Mouse (Mus musculus) midbrain, postnatal 0 days (tissue): ENCODE data around the gene Alox5. TPM values are rescaled to one million over a fixed set of nuclear protein-coding genes. Genes with fewer than 3 reads are reported as not detected.
A peak's percentile ranks its signal among the peaks of the same experiment; 100 is the strongest.
"Not testable (repeated sequence)": the region's sequence is repeated elsewhere in the genome, so short reads cannot be mapped to it uniquely, and the experiment has no call there.

Experiments
- ATAC-seq: fragments of 200-750 bp; cut with Nextera tagmentation; 2 replicates; pipeline ENCODE4 v1.8.0; 2017; ENCODE audit warnings: moderate number of reproducible peaks, mild to moderate bottlenecking, moderate TSS enrichment, moderate library complexity; ENCODE audit not compliant: low FRiP score
- DNase-seq: peaks from one replicate; pipeline ENCODE4 v3.0.0-alpha.2; 2015; ENCODE audit warnings: low spot score
- H3K27ac ChIP-seq: fragments of 300-500 bp; sonication (generic); 2 replicates; pipeline ENCODE4 v1.5.1; 2014; ENCODE audit warnings: low read depth, mild to moderate bottlenecking, low read length, mixed read lengths
- H3K27me3 ChIP-seq: fragments of 300-500 bp; sonication (generic); 2 replicates; pipeline ENCODE4 v1.6.1; 2014; ENCODE audit warnings: low read length, control low read depth, mixed read lengths; ENCODE audit not compliant: insufficient read depth
- H3K36me3 ChIP-seq: fragments of 300-500 bp; sonication (generic); 2 replicates; pipeline ENCODE4 v1.6.1; 2014; ENCODE audit warnings: low read length, control low read depth, mixed read lengths; ENCODE audit not compliant: insufficient read depth
- H3K4me1 ChIP-seq: fragments of 300-500 bp; sonication (generic); 2 replicates; pipeline ENCODE4 v1.6.1; 2014; ENCODE audit warnings: mild to moderate bottlenecking, control low read depth, antibody characterized with exemption, low read length, mixed read lengths; ENCODE audit not compliant: insufficient read depth
- H3K4me2 ChIP-seq: fragments of 300-500 bp; sonication (generic); 2 replicates; pipeline ENCODE4 v1.6.1; 2014; ENCODE audit warnings: low read depth, mild to moderate bottlenecking, low read length, mixed read lengths; ENCODE audit not compliant: poor library complexity, severe bottlenecking
- H3K4me3 ChIP-seq: fragments of 300-500 bp; sonication (generic); 2 replicates; pipeline ENCODE4 v1.5.1; 2014; ENCODE audit warnings: low read depth, mild to moderate bottlenecking, low read length, moderate library complexity
- H3K9ac ChIP-seq: fragments of 300-500 bp; sonication (generic); replicated peaks from 2 replicates; pipeline ENCODE4 v1.6.1; 2014; ENCODE audit warnings: mild to moderate bottlenecking, low read length, moderate library complexity, mixed read lengths; ENCODE audit not compliant: poor library complexity, severe bottlenecking
- H3K9me3 ChIP-seq: fragments of 300-500 bp; sonication (generic); 2 replicates; pipeline ENCODE4 v1.6.1; 2016; ENCODE audit warnings: low read length, control low read depth
- CTCF ChIP-seq: IDR thresholded peaks from 2 replicates; pipeline ENCODE4 v1.5.1; 2016; ENCODE audit warnings: antibody characterized with exemption, mild to moderate bottlenecking
- WGBS: fragments of 180-500 bp; shearing (Covaris S2); extraction: QIAGEN DNeasy Blood & Tissue Kit; methylation state at CpG from one replicate; pipeline ENCODE4 v1.1.7; 2014; 5-methylcytosine and 5-hydroxymethylcytosine counted together
- polyA plus RNA-seq: library from polyadenylated mRNA; unstranded; fragments of >200 nt; fragmentation: Nextera tagmentation; extraction: Ambion mirVana; gene quantifications from 2 replicates; pipeline ENCODE4 v1.2.1, GENCODE M21; 2015
- total RNA-seq: library from RNA; depleted of rRNA; stranded (reverse); fragments of >200 nt; gene quantifications from 2 replicates; pipeline ENCODE4 v1.2.3, GENCODE M21; 2014; rRNA removed

Alox5 gene
- 0.57 and 1.6 TPM in 2 replicates for total RNA-seq
- 0.48 and 0.74 TPM in 2 replicates for polyA plus RNA-seq

DNA sequence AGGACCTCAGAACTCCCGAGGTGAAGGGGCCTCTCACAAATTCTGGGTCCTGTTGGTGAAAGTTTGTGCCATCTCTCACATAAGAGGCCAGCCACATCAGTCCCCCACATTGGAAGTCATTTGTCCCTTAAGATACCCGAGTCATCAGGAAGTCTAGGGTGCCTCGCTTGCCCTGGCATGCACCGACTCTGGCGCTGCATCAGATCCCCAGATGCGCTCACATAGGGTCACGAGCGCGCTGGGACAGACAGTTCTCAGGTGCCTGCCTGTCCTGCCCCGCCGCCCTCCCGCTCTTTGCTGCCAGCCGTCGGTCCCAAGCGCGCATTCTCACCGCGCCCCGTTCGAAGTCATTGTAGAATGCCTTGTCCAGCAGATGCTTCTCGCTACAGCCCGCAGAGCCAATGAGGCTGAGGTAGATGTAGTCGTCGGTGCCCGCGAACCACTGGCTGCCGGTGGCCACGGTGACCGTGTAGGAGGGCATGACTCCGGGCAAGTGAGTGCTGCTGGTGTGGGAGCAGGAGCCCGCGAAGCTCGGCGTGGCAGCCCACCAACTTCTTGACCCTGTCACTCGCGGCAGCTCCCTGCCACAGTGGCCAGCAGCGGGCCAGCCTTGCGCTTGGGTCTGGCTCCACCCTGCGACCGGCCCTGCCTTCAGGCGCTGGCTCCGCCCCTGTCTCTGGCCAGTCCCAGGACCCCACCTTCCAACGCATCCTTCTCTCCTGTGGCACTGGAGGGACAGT is at the start of gene Alox5:
Alox5 (minus strand) TSS at position 635 of the 740 bp plus-strand sequence.
- ATAC-seq (no peak), DNase-seq (no peak)
- H3K9ac ChIP-seq = 0 out of 2 replicates have a peak within 1 kb of the TSS, but pooled peaks have one; percentile 13

DNA sequence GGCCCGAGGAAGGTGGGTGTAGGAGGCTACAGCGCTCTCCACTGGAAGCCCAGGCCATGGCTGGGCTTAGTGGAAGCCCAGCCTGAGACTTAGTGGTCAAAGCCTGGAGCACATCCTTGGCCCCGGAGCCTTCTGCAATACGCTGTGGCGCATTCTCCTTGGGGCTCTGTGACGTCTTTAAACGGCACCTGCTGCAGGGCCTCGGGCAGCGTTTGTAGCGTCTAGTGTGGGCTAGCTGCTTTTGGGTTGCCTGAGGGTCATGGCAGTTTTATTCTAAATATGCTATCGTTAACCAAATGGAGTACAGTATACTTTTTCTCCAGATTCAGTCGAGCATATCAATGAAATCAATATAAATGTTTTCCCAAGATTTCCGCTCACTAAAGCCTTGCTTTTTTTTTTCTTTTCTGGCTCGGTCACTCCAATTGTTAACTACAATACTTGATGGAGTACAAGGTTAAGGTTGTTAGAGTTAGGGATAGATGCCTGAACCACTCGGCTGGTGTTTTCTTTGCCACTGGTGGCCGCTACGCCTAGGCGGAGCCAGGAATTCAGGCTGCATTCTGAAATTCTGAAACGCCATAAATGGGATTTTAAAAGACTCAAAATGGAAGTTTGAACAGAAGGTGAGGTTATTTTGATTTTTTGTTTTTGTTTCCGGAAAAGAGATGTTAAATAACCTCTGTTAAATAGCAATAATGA is 45.5 kb upstream of the Alox5 start, which contains the start of gene Olfr212:
Olfr212 (plus strand) TSS at position 215 of the 702 bp plus-strand sequence.
- 89% methylated on average over 19 of the region's 20 CpGs for WGBS
- not testable (repeated sequence) for H3K9ac ChIP-seq, ATAC-seq, H3K9me3 ChIP-seq, H3K27ac ChIP-seq, H3K4me3 ChIP-seq, H3K4me2 ChIP-seq, H3K36me3 ChIP-seq, H3K4me1 ChIP-seq, H3K27me3 ChIP-seq, DNase-seq

More for the DNA sequence above, at the start of gene Alox5:
- Histone ChIP-seq H3K9me3 (no peaks in the 10 kb centered on the region), H3K36me3 (no peaks in the 10 kb centered on the region), H3K27me3 (peaks cover 19% of the 10 kb centered on the region), H3K4me3 (peak within 1 kb of the TSS; percentile 34), H3K4me1 (peaks cover 5% of the 10 kb centered on the region; the same call in 1 of the 2 replicates), H3K4me2 (peak within 1 kb of the TSS; percentile 59), H3K27ac (no peak within 1 kb of the TSS)
- 4% methylated on average over 43 of the region's 43 CpGs for WGBS
- peak; percentile 4; the same call in 1 of the 2 replicates for TF ChIP-seq CTCF

DNA sequence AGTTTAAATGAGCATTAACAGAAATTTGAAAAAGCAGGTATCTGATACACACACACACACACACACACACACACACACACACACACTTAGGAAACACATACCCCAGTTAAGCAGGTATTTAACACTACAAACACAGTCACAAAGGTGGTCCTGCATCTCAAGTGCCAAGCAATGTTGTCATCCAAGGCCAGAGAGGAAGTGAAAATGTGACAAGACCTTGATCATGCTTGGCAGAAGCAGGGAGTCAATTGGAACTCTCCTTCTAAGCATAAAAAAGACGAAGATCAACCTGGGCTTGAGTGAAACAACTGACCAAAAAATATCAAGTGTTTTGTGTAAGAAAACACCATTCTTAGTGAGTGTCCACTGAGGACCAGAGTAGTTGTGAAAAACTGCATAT is 35.0 kb upstream of the Alox5 start:
- Histone ChIP-seq H3K36me3 (no peaks in the 10 kb centered on the region), H3K27me3 (no peaks in the 10 kb centered on the region), H3K27ac (no peak overlapping the region), H3K9me3 (no peaks in the 10 kb centered on the region), H3K4me1 (no peaks in the 10 kb centered on the region), H3K4me3 (no peak overlapping the region), H3K9ac (no peak overlapping the region), H3K4me2 (no peak overlapping the region)
- TF ChIP-seq CTCF = no peak
- ATAC-seq (no peak), DNase-seq (no peak)
- WGBS = 93% methylated on average over 1 of the region's 1 CpGs

DNA sequence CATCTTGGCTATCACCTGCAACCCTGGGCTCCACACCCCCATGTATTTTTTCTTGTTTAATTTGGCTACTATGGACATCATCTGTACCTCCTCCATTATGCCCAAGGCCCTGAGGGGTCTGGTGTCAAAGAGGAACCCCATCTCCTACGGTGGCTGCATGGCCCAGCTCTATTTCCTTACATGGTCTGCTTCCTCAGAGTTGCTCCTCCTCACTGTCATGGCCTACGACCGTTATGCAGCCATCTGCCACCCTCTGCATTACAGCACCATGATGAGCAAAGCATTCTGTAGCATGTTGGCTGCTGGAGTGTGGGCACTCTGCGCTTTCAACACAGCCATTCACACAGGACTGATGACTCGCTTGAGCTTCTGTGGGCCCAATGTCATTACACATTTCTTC is 32.8 kb upstream of the Alox5 start:
- WGBS = 89% methylated on average over 5 of the region's 5 CpGs
- no peaks in the 10 kb centered on the region for H3K27me3 ChIP-seq
- DNase-seq (no peak), ATAC-seq (no peak)
- no peaks in the 10 kb centered on the region for H3K36me3 ChIP-seq
- no peak overlapping the region for H3K9ac ChIP-seq
- no peak overlapping the region for H3K4me3 ChIP-seq
- H3K4me2 ChIP-seq = no peak overlapping the region
- no peaks in the 10 kb centered on the region for H3K4me1 ChIP-seq
- H3K27ac ChIP-seq = no peak overlapping the region
- no peak for TF ChIP-seq CTCF
- no peaks in the 10 kb centered on the region for H3K9me3 ChIP-seq

DNA sequence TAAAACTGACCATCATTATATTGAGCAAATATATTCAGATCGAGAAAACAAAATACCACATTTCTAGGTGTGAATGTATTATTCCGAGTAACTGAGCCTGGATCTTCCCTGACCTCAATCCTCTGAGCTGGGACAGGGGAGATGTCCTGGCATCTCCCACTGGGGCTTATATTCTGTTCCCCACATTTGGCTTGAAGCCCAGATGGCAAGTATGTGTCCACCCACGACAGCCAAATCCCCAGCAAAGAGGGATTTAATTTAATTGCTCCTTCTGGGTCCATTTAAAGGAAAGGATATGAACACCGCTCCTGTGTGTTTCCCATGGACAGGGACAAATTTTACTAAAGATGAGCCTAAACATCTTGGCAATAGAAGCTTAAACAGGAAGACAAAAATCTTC is 27.8 kb upstream of the Alox5 start, which contains the start of gene Olfr211:
Olfr211 (plus strand) TSS at position 301 of the 400 bp plus-strand sequence.
- H3K27ac ChIP-seq = no peak within 1 kb of the TSS
- H3K4me1 ChIP-seq = no peaks in the 10 kb centered on the region
- ATAC-seq (no peak), DNase-seq (peak; percentile 54)
- no peaks in the 10 kb centered on the region for H3K27me3 ChIP-seq
- H3K9me3 ChIP-seq = no peaks in the 10 kb centered on the region
- TF ChIP-seq CTCF = no peak
- no peak within 1 kb of the TSS for H3K9ac ChIP-seq
- 61% methylated on average over 4 of the region's 4 CpGs for WGBS
- H3K36me3 ChIP-seq = no peaks in the 10 kb centered on the region
- no peak within 1 kb of the TSS for H3K4me3 ChIP-seq
- no peak within 1 kb of the TSS for H3K4me2 ChIP-seq

DNA sequence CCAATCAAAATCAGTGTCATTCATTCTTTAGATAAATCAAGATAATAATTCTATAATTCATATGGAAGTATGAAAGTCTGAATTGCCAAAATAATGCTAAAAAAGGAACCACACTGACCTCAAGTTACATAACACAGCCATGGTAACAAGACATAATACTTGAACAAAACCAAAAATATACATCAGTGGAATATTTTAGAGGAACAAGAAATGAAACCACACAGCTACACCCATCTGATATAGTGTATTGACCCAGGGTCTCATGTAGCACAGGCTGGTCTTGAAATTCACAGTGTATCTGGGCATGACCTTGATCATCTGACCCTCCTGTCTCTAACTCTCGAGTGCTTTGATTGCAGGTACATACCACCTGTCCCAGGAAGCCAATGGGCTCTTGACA is 25.9 kb upstream of the Alox5 start:
- 68% methylated on average over 1 of the region's 1 CpGs for WGBS
- TF ChIP-seq CTCF = no peak
- Histone ChIP-seq H3K36me3 (no peaks in the 10 kb centered on the region), H3K4me3 (no peak overlapping the region), H3K4me1 (no peaks in the 10 kb centered on the region), H3K27me3 (no peaks in the 10 kb centered on the region), H3K9ac (no peak overlapping the region), H3K9me3 (no peaks in the 10 kb centered on the region), H3K4me2 (no peak overlapping the region), H3K27ac (no peak overlapping the region)
- DNase-seq (no peak), ATAC-seq (no peak)
